Mouse (Mus musculus) lung, embryonic 15.5 days (tissue): Measurements from ENCODE around the gene Arhgef7. TPM values are rescaled to one million over a fixed set of nuclear protein-coding genes. Genes with fewer than 3 reads are reported as not detected.

Source experiments
- ATAC-seq: fragments of 200-750 bp; cut with Nextera tagmentation; 2 replicates; pipeline ENCODE4 v1.8.0; 2017; ENCODE audit warnings: moderate number of reproducible peaks, borderline replicate concordance; ENCODE audit not compliant: low FRiP score, low TSS enrichment; ENCODE audit errors: extremely low read depth
- H3K27ac ChIP-seq: fragments of 300-500 bp; sonication (generic); 2 replicates; pipeline ENCODE4 v1.5.1; 2015; ENCODE audit warnings: moderate library complexity, mild to moderate bottlenecking, inconsistent platforms
- H3K27me3 ChIP-seq: fragments of 300-500 bp; sonication (generic); 2 replicates; pipeline ENCODE4 v1.6.1; 2015; ENCODE audit warnings: inconsistent platforms
- H3K36me3 ChIP-seq: fragments of 300-500 bp; sonication (generic); 2 replicates; pipeline ENCODE4 v1.6.1; 2015; ENCODE audit warnings: inconsistent platforms
- H3K4me1 ChIP-seq: fragments of 300-500 bp; sonication (generic); 2 replicates; pipeline ENCODE4 v1.6.1; 2015; ENCODE audit warnings: inconsistent platforms
- H3K4me2 ChIP-seq: fragments of 300-500 bp; sonication (generic); 2 replicates; pipeline ENCODE4 v1.6.1; 2015; ENCODE audit warnings: inconsistent platforms, mild to moderate bottlenecking, moderate library complexity
- H3K4me3 ChIP-seq: fragments of 300-500 bp; sonication (generic); 2 replicates; pipeline ENCODE4 v1.5.1; 2015; ENCODE audit warnings: mild to moderate bottlenecking, inconsistent platforms
- H3K9ac ChIP-seq: fragments of 300-500 bp; sonication (generic); 2 replicates; pipeline ENCODE4 v1.6.1; 2015; ENCODE audit warnings: inconsistent platforms
- H3K9me3 ChIP-seq: fragments of 300-500 bp; sonication (generic); 2 replicates; pipeline ENCODE4 v1.6.1; 2016; ENCODE audit warnings: inconsistent platforms
- WGBS: fragments of 180-500 bp; shearing (Covaris S2); methylation state at CpG from one replicate; pipeline ENCODE4 v1.1.7; 2015; 5-methylcytosine and 5-hydroxymethylcytosine counted together
- polyA plus RNA-seq: library from polyadenylated mRNA; unstranded; fragments of >200 nt; fragmentation: Nextera tagmentation; extraction: Ambion mirVana; gene quantifications from 2 replicates; pipeline ENCODE4 v1.2.1, GENCODE M21; 2015

Gene Arhgef7
- polyA plus RNA-seq, 1 experiment from 2014 or later: 39.0 TPM

- H3K27ac ChIP-seq: 0 out of 2 replicates have a peak overlapping the region, but pooled peaks have one; percentile 22
- 1% methylated on average over 22 of the region's 22 CpGs for WGBS
- peaks cover 14% of the 10 kb centered on the region for H3K4me1 ChIP-seq
- H3K36me3 ChIP-seq: no peaks in the 10 kb centered on the region
- H3K9ac ChIP-seq: peak overlapping the region; percentile 48
- H3K27me3 ChIP-seq: peaks cover 87% of the 10 kb centered on the region
- peak overlapping the region; percentile 97 for H3K4me2 ChIP-seq
- H3K4me3 ChIP-seq: peak overlapping the region; percentile 60
- H3K9me3 ChIP-seq: no peaks in the 10 kb centered on the region
- peak; percentile 28; the same call in 1 of the 2 replicates for ATAC-seq
Observed at GRCm38 (mm10) chr8:11727273-11727650, 259 bp upstream of the Arhgef7 start.

DNA sequence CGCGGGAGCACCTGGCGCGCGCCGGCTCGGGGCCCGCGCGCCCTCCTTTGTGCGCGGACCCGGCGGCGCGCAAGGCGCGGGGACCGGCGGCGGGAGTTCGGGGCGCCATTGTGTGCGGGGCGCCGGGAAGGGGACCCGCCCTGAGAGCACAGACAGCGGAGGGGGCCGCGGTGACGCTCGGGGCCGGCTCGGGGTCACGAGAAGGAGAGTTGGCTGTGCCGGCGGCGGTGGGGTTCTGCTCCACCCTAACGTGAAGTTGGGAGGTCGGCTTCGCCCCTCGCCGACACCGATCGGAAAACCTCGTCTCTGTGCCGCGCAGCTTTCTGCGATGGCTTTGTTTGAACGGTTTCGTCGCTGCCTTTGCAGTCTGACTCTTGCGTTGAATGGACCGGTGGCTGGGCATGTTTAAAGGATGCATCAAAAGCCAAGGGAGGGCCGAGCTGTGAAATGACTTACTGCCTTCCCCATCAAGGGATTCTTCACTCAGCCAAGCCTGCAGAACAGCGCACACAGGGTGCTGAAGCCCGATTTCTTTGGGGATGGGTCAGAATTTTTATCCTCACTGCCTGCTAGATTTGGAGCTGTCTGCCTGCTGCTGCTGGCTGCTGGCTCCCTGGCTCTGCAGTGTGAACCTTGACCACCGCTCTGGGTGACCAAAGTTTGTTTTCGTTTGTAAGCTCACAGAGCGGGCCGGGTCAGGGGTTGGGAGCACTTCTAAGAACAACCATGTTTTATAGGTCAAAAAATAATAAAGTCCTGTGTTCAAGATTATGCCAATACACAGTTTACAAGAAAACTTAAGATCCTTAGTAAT is 1.2 kb downstream of the Arhgef7 start:
- H3K9ac ChIP-seq: peak overlapping the region; percentile 48
- ATAC-seq: peak; percentile 31; the same call in 1 of the 2 replicates
- H3K27ac ChIP-seq: no peak overlapping the region
- no peaks in the 10 kb centered on the region for H3K9me3 ChIP-seq
- peaks cover 76% of the 10 kb centered on the region for H3K27me3 ChIP-seq
- H3K4me1 ChIP-seq: peaks cover 14% of the 10 kb centered on the region
- no peaks in the 10 kb centered on the region for H3K36me3 ChIP-seq
- H3K4me2 ChIP-seq: peak overlapping the region; percentile 97
- 1% methylated on average over 58 of the region's 61 CpGs for WGBS
- H3K4me3 ChIP-seq: peak overlapping the region; percentile 60

DNA sequence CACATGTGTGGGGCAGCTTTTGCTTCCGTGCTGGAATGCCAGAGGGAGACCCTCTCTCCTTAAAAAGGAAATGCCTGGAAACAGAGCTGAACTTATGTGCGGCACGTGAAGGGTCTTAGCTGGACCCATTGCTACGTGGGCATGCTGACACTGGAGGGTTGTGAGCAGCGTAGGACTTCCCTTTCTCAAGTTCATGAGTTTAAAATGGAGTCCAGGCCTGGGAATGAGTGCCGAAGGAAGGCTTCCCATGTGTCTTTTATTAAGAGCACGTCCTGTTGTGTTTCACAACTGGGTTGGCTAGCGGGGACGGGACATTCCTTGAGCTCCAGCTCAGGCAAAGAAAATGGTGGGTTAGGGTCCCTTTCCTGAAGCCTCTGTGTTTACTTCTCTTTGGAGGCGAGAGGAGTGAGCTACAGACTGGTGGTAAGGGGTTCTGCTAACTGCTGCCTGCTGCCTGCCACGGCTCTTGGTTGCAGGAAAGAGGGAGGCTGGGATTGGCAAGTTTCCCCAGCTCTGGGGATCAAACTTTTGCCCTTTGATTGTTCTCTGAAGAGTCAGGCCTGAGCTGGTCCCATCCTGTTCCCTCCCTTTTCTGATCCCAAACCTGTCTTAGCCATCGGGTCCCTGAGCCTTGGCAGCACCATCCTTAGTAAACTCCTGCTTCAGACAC is 2.9 kb downstream of the Arhgef7 start:
- peaks cover 14% of the 10 kb centered on the region for H3K4me1 ChIP-seq
- no peak overlapping the region for H3K9ac ChIP-seq
- 56% methylated on average over 12 of the region's 12 CpGs for WGBS
- no peak for ATAC-seq
- peaks cover 59% of the 10 kb centered on the region for H3K27me3 ChIP-seq
- no peak overlapping the region for H3K4me2 ChIP-seq
- H3K27ac ChIP-seq: no peak overlapping the region
- no peaks in the 10 kb centered on the region for H3K9me3 ChIP-seq
- no peak overlapping the region for H3K4me3 ChIP-seq
- no peaks in the 10 kb centered on the region for H3K36me3 ChIP-seq

- no peak overlapping the region for H3K4me2 ChIP-seq
- H3K27ac ChIP-seq: no peak overlapping the region
- H3K4me1 ChIP-seq: no peaks in the 10 kb centered on the region
- H3K9me3 ChIP-seq: no peaks in the 10 kb centered on the region
- WGBS: 73% methylated on average over 15 of the region's 15 CpGs
- H3K4me3 ChIP-seq: no peak overlapping the region
- peaks cover 5% of the 10 kb centered on the region; the same call in 1 of the 2 replicates for H3K27me3 ChIP-seq
- no peak overlapping the region for H3K9ac ChIP-seq
- ATAC-seq: no peak
- H3K36me3 ChIP-seq: no peaks in the 10 kb centered on the region
Observed at GRCm38 (mm10) chr8:11735672-11736235, 8.2 kb downstream of the Arhgef7 start.

- H3K27me3 ChIP-seq: no peaks in the 10 kb centered on the region
- no peaks in the 10 kb centered on the region for H3K9me3 ChIP-seq
- no peak overlapping the region for H3K4me3 ChIP-seq
- 62% methylated on average over 6 of the region's 6 CpGs for WGBS
- no peak overlapping the region for H3K9ac ChIP-seq
- no peaks in the 10 kb centered on the region for H3K4me1 ChIP-seq
- no peak for ATAC-seq
- no peak overlapping the region for H3K27ac ChIP-seq
- H3K36me3 ChIP-seq: no peaks in the 10 kb centered on the region
- H3K4me2 ChIP-seq: no peak overlapping the region
Observed at GRCm38 (mm10) chr8:11737096-11737495, 9.6 kb downstream of the Arhgef7 start.

DNA sequence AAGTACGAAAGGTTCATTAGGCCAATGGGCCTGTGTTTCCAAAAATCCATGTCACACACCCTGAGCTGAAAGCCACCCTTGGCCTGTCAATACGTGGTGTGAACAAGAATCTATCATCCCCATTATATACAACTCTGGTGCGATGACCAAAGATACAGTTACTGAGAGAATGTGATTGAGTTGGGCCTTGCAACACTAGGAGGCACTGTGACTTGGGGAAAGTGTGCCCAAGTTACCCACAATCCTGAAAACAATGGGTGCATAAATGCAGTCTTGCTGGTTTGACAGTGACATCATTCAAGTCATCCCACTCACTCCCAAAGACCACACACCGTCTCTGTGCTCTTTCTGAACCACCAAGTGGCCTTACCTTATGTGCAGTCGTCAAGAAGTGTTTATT is 11.6 kb downstream of the Arhgef7 start:
- H3K9ac ChIP-seq: no peak overlapping the region
- WGBS: 81% methylated on average over 5 of the region's 5 CpGs

GRCm38 (mm10) chr8:11740857-11741256 is 13.3 kb downstream of the Arhgef7 start:
- Histone ChIP-seq H3K36me3 (no peaks in the 10 kb centered on the region), H3K27ac (no peak overlapping the region), H3K9me3 (no peaks in the 10 kb centered on the region), H3K4me3 (no peak overlapping the region), H3K9ac (no peak overlapping the region), H3K4me1 (no peaks in the 10 kb centered on the region), H3K4me2 (no peak overlapping the region), H3K27me3 (no peaks in the 10 kb centered on the region)
- WGBS: 82% methylated on average over 2 of the region's 2 CpGs
- ATAC-seq: no peak

More for the DNA sequence above, 11.6 kb downstream of the Arhgef7 start:
- no peaks in the 10 kb centered on the region for H3K27me3 ChIP-seq
- H3K4me2 ChIP-seq: no peak overlapping the region
- no peak for ATAC-seq
- no peaks in the 10 kb centered on the region for H3K9me3 ChIP-seq
- H3K4me3 ChIP-seq: no peak overlapping the region
- H3K36me3 ChIP-seq: no peaks in the 10 kb centered on the region
- no peak overlapping the region for H3K27ac ChIP-seq
- H3K4me1 ChIP-seq: no peaks in the 10 kb centered on the region

DNA sequence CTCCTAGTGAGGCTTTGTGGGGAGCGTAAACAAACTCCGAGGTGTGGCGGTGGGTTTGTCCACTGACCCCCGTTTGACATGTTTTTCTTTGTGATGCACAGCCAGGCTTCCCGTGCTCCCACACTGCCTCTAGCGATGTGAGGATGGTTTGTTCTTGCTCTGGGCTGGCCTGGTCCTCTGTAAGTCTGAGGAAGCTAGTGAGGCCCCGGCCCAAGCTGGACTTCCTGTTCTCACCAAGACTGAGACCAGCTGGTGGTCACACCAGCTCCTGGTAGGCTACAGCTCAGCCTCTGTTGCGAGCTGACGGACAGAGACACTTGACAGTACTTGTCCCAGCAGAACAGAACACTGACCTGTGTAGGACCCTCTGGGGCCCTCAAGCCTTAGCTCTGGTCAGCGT is 16.1 kb downstream of the Arhgef7 start:
- no peak overlapping the region for H3K9ac ChIP-seq
- no peak overlapping the region for H3K4me3 ChIP-seq
- no peaks in the 10 kb centered on the region for H3K27me3 ChIP-seq
- H3K36me3 ChIP-seq: no peaks in the 10 kb centered on the region
- H3K9me3 ChIP-seq: no peaks in the 10 kb centered on the region
- no peak overlapping the region for H3K27ac ChIP-seq
- H3K4me2 ChIP-seq: no peak overlapping the region
- no peak for ATAC-seq
- 50% methylated on average over 10 of the region's 10 CpGs for WGBS
- no peaks in the 10 kb centered on the region for H3K4me1 ChIP-seq

DNA sequence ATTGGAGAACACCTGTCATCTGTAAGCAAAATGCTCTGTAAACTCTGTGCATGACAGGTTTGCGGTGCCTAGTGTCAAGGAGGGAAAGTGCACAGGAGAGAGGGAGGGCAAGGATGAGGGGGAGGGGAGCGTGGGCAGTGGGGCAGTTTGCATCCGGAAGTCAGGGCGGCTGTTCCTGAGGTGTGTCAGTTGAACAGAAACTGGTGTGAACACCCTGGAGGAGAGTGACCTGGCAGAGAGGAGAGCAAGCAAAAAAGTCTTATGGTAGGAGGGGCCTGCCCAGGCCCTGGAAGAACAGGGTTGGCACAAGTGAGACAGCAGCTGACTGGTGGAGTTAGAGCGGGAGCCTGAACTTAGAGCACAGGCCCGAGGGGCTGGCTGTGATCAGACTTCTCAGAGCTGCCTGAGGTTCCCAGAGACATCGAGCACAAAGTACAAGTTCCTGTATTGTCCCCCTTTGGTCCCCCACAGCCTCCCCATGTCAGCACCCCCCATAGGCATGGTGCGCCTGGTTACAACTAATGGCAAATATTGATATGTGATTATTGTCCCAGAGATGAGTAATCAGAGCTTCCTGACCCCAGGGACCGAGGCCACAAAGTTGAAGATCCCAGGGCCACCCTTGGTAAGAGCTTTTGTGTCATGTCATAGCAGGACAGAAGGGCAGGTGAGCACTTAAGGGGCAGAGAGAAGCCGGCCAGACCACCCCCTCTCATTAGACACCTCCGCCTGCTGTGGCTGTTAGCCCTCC is 19.5 kb downstream of the Arhgef7 start:
- H3K4me2 ChIP-seq: no peak overlapping the region
- 56% methylated on average over 11 of the region's 11 CpGs for WGBS
- no peaks in the 10 kb centered on the region for H3K9me3 ChIP-seq
- ATAC-seq: no peak
- H3K27me3 ChIP-seq: no peaks in the 10 kb centered on the region
- H3K4me3 ChIP-seq: no peak overlapping the region
- H3K9ac ChIP-seq: no peak overlapping the region
- no peaks in the 10 kb centered on the region for H3K36me3 ChIP-seq
- no peak overlapping the region for H3K27ac ChIP-seq
- H3K4me1 ChIP-seq: no peaks in the 10 kb centered on the region

GRCm38 (mm10) chr8:11749472-11749871 is 22.0 kb downstream of the Arhgef7 start:
- no peaks in the 10 kb centered on the region for H3K4me1 ChIP-seq
- 39% methylated on average over 6 of the region's 6 CpGs for WGBS
- no peak for ATAC-seq
- H3K27ac ChIP-seq: no peak overlapping the region
- no peaks in the 10 kb centered on the region for H3K9me3 ChIP-seq
- H3K4me3 ChIP-seq: no peak overlapping the region
- no peaks in the 10 kb centered on the region for H3K36me3 ChIP-seq
- no peak overlapping the region for H3K9ac ChIP-seq
- no peaks in the 10 kb centered on the region for H3K27me3 ChIP-seq
- H3K4me2 ChIP-seq: no peak overlapping the region

DNA sequence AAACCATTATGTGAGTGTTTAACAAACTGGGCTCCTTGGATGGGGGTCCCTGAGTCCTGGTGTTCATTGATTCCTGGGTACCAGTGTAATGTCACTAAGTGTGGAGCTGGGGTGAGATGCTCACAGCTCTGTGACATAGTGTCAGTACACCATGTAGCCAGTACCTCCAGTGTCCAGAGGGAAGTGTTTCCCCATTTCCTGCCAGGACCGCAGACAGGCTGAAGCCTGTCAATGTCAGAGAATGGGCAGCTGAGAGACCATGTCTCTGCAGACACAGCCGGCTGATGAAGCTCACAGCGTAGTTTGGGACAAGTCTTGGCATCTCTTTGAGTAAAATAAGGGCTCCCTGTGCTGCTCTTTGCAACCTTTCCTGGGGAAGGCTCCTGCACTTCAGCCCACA is 24.8 kb downstream of the Arhgef7 start:
- Histone ChIP-seq H3K9ac (no peak overlapping the region), H3K9me3 (no peaks in the 10 kb centered on the region), H3K27me3 (no peaks in the 10 kb centered on the region), H3K4me3 (no peak overlapping the region), H3K4me1 (peaks cover 1% of the 10 kb centered on the region; the same call in 1 of the 2 replicates), H3K36me3 (no peaks in the 10 kb centered on the region), H3K27ac (no peak overlapping the region), H3K4me2 (no peak overlapping the region)
- 76% methylated on average over 3 of the region's 3 CpGs for WGBS
- ATAC-seq: no peak
